Mouse (Mus musculus): Measurements from ENCODE around the gene Fam81b. TPM values are rescaled to one million over a fixed set of nuclear protein-coding genes. Genes with fewer than 3 reads are reported as not detected.

Gene Fam81b
- polyA plus RNA-seq, 1 experiment from 2014 or later = not detected

GRCm38 (mm10) chr13:76264361-76265026 is 40.4 kb downstream of the Fam81b start:
- ATAC-seq (ENCODE audit: low read depth) = no peak
- no peak overlapping the region for H3K4me2 ChIP-seq
- H3K27me3 ChIP-seq = no peaks in the 10 kb centered on the region
- H3K4me3 ChIP-seq = no peak overlapping the region
- WGBS = 78% methylated on average over 5 of the region's 5 CpGs
- no peaks in the 10 kb centered on the region for H3K4me1 ChIP-seq (replicated peaks)
- no peak overlapping the region for H3K9ac ChIP-seq
- H3K9me3 ChIP-seq = no peaks in the 10 kb centered on the region
- no peaks in the 10 kb centered on the region for H3K36me3 ChIP-seq
- no peak overlapping the region for H3K27ac ChIP-seq (replicated peaks)

DNA sequence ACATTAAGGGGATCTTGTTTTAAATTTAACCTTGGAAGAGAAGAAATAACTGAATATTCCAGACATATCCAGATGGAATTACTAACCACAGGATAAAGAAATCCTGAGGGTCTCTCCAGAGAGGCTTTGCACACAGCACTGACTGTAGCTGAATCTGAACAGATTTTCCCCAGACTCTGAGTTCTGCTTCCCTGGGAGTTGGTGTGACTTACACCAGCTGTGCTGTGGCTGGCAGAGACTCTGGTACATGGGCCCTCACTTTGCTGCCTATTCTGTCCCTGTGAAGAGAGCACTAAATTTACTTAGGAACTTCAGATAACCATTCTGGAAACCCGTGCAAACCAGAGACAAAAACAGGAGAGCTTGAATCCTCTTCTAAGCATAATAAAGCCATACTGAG is 46.1 kb downstream of the Fam81b start:
- no peaks in the 10 kb centered on the region for H3K27me3 ChIP-seq
- 66% methylated on average over 1 of the region's 1 CpGs for WGBS
- H3K4me2 ChIP-seq = no peak overlapping the region
- H3K4me3 ChIP-seq = no peak overlapping the region
- no peak overlapping the region for H3K27ac ChIP-seq (replicated peaks)
- H3K9me3 ChIP-seq = no peaks in the 10 kb centered on the region
- H3K9ac ChIP-seq = no peak overlapping the region
- H3K36me3 ChIP-seq = no peaks in the 10 kb centered on the region
- no peak for ATAC-seq (ENCODE audit: low read depth)
- H3K4me1 ChIP-seq (replicated peaks) = no peaks in the 10 kb centered on the region

DNA sequence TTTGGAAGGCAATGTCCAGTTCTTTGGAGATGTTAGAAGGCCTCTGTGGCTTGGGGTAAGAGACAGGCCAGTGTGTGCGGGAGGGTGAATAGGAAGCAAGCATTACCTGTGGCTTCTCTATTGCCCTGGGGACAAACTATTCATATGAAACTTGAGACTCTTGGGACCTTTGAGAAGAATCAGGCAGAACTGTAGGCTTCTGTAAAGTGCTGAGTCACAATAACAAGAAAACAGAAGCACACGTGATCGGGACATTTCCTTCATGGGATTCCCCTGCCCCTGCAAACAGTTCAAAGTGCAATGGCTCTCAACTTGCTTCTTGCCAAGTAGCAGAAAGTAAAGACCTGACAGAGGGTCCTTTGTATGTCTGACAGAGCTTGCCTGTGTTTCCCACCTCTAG is 48.5 kb downstream of the Fam81b start:
- Histone ChIP-seq H3K27me3 (no peaks in the 10 kb centered on the region), H3K9ac (no peak overlapping the region), H3K4me3 (no peak overlapping the region), H3K36me3 (no peaks in the 10 kb centered on the region), H3K9me3 (no peaks in the 10 kb centered on the region), H3K4me1 (replicated peaks) (no peaks in the 10 kb centered on the region), H3K4me2 (no peak overlapping the region), H3K27ac (replicated peaks) (no peak overlapping the region)
- WGBS = 71% methylated on average over 3 of the region's 3 CpGs
- ATAC-seq (ENCODE audit: low read depth) = no peak

GRCm38 (mm10) chr13:76250092-76250491 is 54.8 kb downstream of the Fam81b start:
- no peaks in the 10 kb centered on the region for H3K9me3 ChIP-seq
- WGBS = 85% methylated on average over 7 of the region's 7 CpGs
- no peak for ATAC-seq (ENCODE audit: low read depth)
- no peaks in the 10 kb centered on the region for H3K4me1 ChIP-seq (replicated peaks)
- H3K9ac ChIP-seq = no peak overlapping the region
- no peak overlapping the region for H3K4me3 ChIP-seq
- no peak overlapping the region for H3K4me2 ChIP-seq
- no peaks in the 10 kb centered on the region for H3K36me3 ChIP-seq
- no peak overlapping the region for H3K27ac ChIP-seq (replicated peaks)
- H3K27me3 ChIP-seq = no peaks in the 10 kb centered on the region

DNA sequence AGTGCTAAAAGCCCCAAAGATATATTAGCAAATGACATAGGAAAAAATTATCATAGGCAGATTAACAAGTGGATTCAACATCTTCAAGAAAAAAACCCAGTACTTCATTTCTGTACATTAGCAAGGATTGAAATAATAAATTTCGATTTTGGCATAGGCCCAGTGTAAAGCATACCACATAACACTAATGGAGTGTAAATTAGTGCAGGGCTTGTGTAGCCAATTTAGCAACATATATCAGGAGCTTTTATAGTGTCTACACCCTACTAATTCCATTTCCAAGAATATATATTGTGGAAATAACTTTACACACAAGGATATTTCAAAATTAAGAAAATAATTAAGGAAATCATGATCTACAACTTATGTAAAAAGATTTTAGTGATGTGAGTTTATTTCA is 55.8 kb downstream of the Fam81b start:
- WGBS = 57% methylated on average over 1 of the region's 1 CpGs
- 0 out of 2 replicates have a peak, but pooled peaks have one; percentile 47 for ATAC-seq (ENCODE audit: low read depth)

DNA sequence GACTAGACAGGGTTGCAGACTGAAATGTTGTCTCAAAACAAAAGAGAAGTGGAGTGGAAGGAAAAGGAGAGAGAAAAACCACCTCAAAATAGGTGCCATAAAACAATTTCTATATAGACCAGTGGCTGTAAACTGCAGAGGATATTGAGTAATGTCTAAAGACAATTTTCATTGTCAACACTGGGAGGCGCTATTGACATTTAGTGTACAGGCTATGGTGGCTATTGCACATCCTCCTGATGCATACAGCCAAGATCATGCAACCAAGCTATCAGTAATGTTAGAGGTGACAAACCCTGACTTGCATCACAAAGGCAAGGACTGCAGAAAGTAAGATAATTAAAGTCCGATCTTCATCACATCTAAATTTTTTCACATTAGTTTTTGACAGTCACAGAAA is 89.5 kb downstream of the Fam81b start:
- Histone ChIP-seq H3K9ac (no peak overlapping the region), H3K27me3 (no peaks in the 10 kb centered on the region), H3K4me3 (no peak overlapping the region), H3K9me3 (no peaks in the 10 kb centered on the region), H3K4me2 (no peak overlapping the region), H3K36me3 (no peaks in the 10 kb centered on the region), H3K4me1 (replicated peaks) (no peaks in the 10 kb centered on the region), H3K27ac (replicated peaks) (no peak overlapping the region)
- WGBS = 50% methylated on average over 2 of the region's 2 CpGs
- ATAC-seq (ENCODE audit: low read depth) = no peak

More for the DNA sequence above, 55.8 kb downstream of the Fam81b start:
- H3K4me2 ChIP-seq = no peak overlapping the region
- no peak overlapping the region for H3K27ac ChIP-seq (replicated peaks)
- H3K9me3 ChIP-seq = no peaks in the 10 kb centered on the region
- no peaks in the 10 kb centered on the region for H3K27me3 ChIP-seq
- no peaks in the 10 kb centered on the region for H3K4me1 ChIP-seq (replicated peaks)
- H3K36me3 ChIP-seq = no peaks in the 10 kb centered on the region
- H3K9ac ChIP-seq = no peak overlapping the region
- H3K4me3 ChIP-seq = no peak overlapping the region

- Histone ChIP-seq H3K4me1 (replicated peaks) (no peaks in the 10 kb centered on the region), H3K36me3 (no peaks in the 10 kb centered on the region), H3K9me3 (no peaks in the 10 kb centered on the region), H3K9ac (no peak overlapping the region), H3K4me2 (no peak overlapping the region), H3K27ac (replicated peaks) (no peak overlapping the region), H3K27me3 (no peaks in the 10 kb centered on the region), H3K4me3 (no peak overlapping the region)
- ATAC-seq (ENCODE audit: low read depth) = no peak
- WGBS = 87% methylated on average over 2 of the region's 2 CpGs
Observed at GRCm38 (mm10) chr13:76214928-76215327, 89.9 kb downstream of the Fam81b start.

- Histone ChIP-seq H3K27ac (replicated peaks) (no peak overlapping the region), H3K9ac (no peak overlapping the region), H3K9me3 (no peaks in the 10 kb centered on the region), H3K36me3 (0 out of 2 replicates have a peak, but pooled peaks cover 4% of the 10 kb centered on the region), H3K4me2 (no peak overlapping the region), H3K4me3 (no peak overlapping the region), H3K27me3 (no peaks in the 10 kb centered on the region), H3K4me1 (replicated peaks) (no peaks in the 10 kb centered on the region)
- no peak for ATAC-seq (ENCODE audit: low read depth)
- WGBS = 91% methylated on average over 4 of the region's 4 CpGs
Observed at GRCm38 (mm10) chr13:76199943-76200342, 104.9 kb downstream of the Fam81b start.

DNA sequence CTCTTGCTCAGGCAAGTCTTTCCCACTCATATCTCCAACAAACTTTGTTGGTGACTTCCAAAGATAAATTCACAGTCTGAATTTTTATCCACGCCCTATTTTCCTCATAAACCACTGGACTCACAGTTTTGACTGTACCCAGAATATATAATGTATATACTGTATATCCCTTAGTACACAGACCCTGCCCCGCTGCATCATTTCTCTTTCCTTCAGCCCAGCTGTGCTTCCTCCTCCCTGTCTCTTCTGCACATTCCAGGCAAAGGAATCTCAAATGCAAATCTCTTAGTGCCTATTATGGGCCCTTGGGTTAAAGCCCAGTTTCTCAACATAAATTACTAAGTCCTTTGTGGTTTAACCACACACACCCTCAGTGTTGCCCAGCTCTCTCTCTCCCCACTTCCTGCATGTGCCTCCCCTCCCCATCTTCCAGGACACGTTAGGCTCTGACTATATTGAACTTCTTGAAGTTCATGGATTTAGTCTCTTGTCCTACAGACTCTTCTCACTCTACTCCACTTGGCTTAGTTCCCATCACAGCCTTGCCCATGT is 107.5 kb downstream of the Fam81b start:
- Histone ChIP-seq H3K27ac (replicated peaks) (no peak overlapping the region), H3K4me2 (no peak overlapping the region), H3K4me3 (no peak overlapping the region), H3K27me3 (no peaks in the 10 kb centered on the region), H3K4me1 (replicated peaks) (no peaks in the 10 kb centered on the region), H3K9me3 (no peaks in the 10 kb centered on the region), H3K9ac (no peak overlapping the region), H3K36me3 (0 out of 2 replicates have a peak, but pooled peaks cover 11% of the 10 kb centered on the region)
- ATAC-seq (ENCODE audit: low read depth) = peak; percentile 59; the same call in 1 of the 2 replicates
- 81% methylated on average over 3 of the region's 3 CpGs for WGBS

DNA sequence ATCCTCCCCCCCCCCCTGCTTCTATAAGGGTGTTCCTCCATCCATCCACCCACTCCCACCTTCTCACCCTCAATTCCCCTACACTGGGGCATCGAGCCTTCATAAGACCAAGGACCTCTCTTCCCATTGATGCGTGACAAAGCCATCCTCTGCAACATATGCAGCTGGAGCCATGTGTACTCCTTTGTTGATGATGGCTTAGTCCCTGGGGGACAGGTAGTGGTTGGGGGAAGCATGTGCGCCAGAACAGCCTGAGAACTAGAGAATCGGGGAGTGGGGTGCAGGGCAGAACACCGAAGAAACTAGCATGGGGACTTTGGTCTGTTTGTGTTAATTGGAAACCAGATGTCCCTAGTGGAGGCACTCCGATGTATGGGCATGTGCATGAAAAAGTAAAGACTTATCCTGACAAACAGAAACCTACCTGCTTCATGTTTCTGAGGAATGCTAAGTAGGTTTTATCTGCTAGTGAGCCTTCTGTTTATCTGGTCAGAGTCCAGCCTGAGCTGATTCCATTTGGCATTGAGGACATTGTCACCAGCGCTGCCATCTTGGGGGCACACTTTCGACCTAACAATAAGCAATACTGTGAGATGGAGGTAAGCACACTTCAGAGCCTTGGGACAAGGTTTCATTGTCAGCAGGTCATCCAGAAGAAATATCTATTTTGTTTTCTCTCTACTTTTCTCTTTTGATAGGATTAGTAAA is 109.3 kb downstream of the Fam81b start:
- Histone ChIP-seq H3K27me3 (no peaks in the 10 kb centered on the region), H3K4me3 (no peak overlapping the region), H3K9me3 (no peaks in the 10 kb centered on the region), H3K4me2 (no peak overlapping the region), H3K4me1 (replicated peaks) (no peaks in the 10 kb centered on the region), H3K27ac (replicated peaks) (no peak overlapping the region), H3K9ac (no peak overlapping the region), H3K36me3 (peaks cover 29% of the 10 kb centered on the region)
- WGBS = 86% methylated on average over 8 of the region's 8 CpGs
- ATAC-seq (ENCODE audit: low read depth) = peak; percentile 55; the same call in 1 of the 2 replicates

DNA sequence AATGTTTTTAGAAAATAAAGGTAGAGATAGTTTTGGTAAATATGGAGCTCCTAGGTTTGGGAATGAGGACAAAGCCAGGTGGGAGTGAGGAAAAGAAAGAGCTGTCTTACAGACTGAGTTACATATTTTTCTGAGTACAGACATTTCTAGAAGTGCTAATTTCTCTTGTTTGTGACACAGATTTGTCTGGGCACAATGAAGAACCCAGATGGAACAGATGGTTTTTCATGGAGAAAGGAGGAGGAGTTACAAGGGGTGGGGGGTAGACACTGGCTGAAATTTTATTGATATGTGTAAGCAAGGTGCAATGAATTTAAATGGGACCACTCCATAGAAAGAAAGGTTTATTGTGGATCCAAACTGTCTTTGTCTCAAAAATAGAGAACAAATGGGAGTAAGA is 109.9 kb downstream of the Fam81b start:
- Histone ChIP-seq H3K4me2 (no peak overlapping the region), H3K27me3 (no peaks in the 10 kb centered on the region), H3K4me3 (no peak overlapping the region), H3K4me1 (replicated peaks) (no peaks in the 10 kb centered on the region), H3K9ac (no peak overlapping the region), H3K36me3 (peaks cover 33% of the 10 kb centered on the region), H3K9me3 (no peaks in the 10 kb centered on the region), H3K27ac (replicated peaks) (no peak overlapping the region)
- no peak; the same call in 1 of the 2 replicates for ATAC-seq (ENCODE audit: low read depth)

DNA sequence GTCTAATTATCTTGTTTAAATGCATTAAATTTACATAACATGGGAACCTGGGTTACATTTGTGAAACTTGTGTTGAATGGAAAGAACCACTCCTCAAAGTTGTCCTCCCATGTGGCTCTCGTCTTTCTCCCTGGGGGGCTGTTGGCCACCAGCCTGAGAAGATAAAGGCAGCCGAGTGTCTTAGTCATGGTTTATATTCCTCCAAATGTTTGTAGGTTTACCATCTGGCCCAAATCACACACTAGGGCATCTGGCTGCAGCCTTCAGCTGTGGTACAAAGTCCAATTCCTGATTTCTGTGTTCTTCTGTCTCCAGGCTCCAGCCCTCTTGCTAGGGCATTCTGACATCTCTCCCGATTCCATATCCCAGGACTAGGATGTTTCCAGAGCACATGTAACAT is 114.6 kb downstream of the Fam81b start:
- Histone ChIP-seq H3K4me2 (no peak overlapping the region), H3K27me3 (no peaks in the 10 kb centered on the region), H3K4me1 (replicated peaks) (no peaks in the 10 kb centered on the region), H3K4me3 (no peak overlapping the region), H3K9ac (no peak overlapping the region), H3K27ac (replicated peaks) (no peak overlapping the region), H3K9me3 (no peaks in the 10 kb centered on the region), H3K36me3 (peaks cover 51% of the 10 kb centered on the region)
- ATAC-seq (ENCODE audit: low read depth) = no peak
- WGBS = 73% methylated on average over 3 of the region's 3 CpGs
